Mouse (Mus musculus) heart, postnatal 4 days (tissue): ENCODE data around the gene Jpt2. TPM values are rescaled to one million over a fixed set of nuclear protein-coding genes. Genes with fewer than 3 reads are reported as not detected.

ENCODE experiments used
- total RNA-seq, 2 experiments: library from RNA; stranded (reverse); gene quantifications; 2 replicates each; pipeline ENCODE4 v1.2.3; 2021

The Jpt2 gene
- total RNA-seq, 2 experiments from 2014 or later = 43.6 to 49.9 TPM

Other genes starting within 250 kb of the Jpt2 start
- not detected for gene Rnf151, start 242.6 kb downstream of the Jpt2 start, total RNA-seq
- 100 to 1,000 TPM; 734 to 782 TPM for gene Rps2, start 242.6 kb downstream of the Jpt2 start, total RNA-seq
- gene Ndufb10, start 236.2 kb downstream of the Jpt2 start, total RNA-seq = 100 to 1,000 TPM; 684 to 725 TPM
- gene Rpl3l, start 232.9 kb downstream of the Jpt2 start, total RNA-seq = 10 to 100 TPM; 19.5 TPM
- gene Msrb1, start 224.0 kb downstream of the Jpt2 start, total RNA-seq = 10 to 100 TPM; 74.4 to 83.3 TPM
- gene Hs3st6, start 207.7 kb downstream of the Jpt2 start, total RNA-seq = under 1 TPM in 1 of 2 experiments, not detected in 1; 0.20 TPM
- gene Meiob, start 156.4 kb downstream of the Jpt2 start, total RNA-seq = under 1 TPM in 1 of 2 experiments, not detected in 1; 0.16 TPM
- gene Hagh, start 120.5 kb downstream of the Jpt2 start, total RNA-seq = 10 to 100 TPM; 77.6 to 82.3 TPM
- gene Fahd1, start 110.3 kb downstream of the Jpt2 start, total RNA-seq = 10 to 100 TPM; 50.3 to 53.0 TPM
- gene Igfals, start 94.7 kb downstream of the Jpt2 start, total RNA-seq = 1 to 10 TPM; 2.9 to 3.5 TPM
- gene Nubp2, start 74.3 kb downstream of the Jpt2 start, total RNA-seq = 10 to 100 TPM; 25.6 to 27.0 TPM
- gene Spsb3, start 74.0 kb downstream of the Jpt2 start, total RNA-seq = 10 to 100 TPM; 34.8 to 38.6 TPM
- 10 to 100 TPM; 24.8 to 27.1 TPM for gene Eme2, start 65.6 kb downstream of the Jpt2 start, total RNA-seq
- 10 to 100 TPM; 93.6 to 97.0 TPM for gene Mrps34, start 65.6 kb downstream of the Jpt2 start, total RNA-seq
- 10 to 100 TPM; 33.6 to 42.8 TPM for gene Nme3, start 64.2 kb downstream of the Jpt2 start, total RNA-seq
- gene Mapk8ip3, start 23.7 kb downstream of the Jpt2 start, total RNA-seq = 10 to 100 TPM; 66.5 to 68.5 TPM
- gene Cramp1l, start 55.1 kb upstream of the Jpt2 start, total RNA-seq = 10 to 100 TPM; 15.1 to 16.3 TPM
- 1 to 10 TPM; 7.0 to 7.3 TPM for gene Ift140, start 55.4 kb upstream of the Jpt2 start, total RNA-seq
- gene Tmem204, start 122.9 kb upstream of the Jpt2 start, total RNA-seq = 10 to 100 TPM; 25.2 to 27.4 TPM
- 10 to 100 TPM; 16.4 to 17.5 TPM for gene Telo2, start 155.3 kb upstream of the Jpt2 start, total RNA-seq
- 1 to 10 TPM; 1.4 TPM for gene Ptx4, start 160.1 kb upstream of the Jpt2 start, total RNA-seq
- gene Clcn7, start 172.7 kb upstream of the Jpt2 start, total RNA-seq = 10 to 100 TPM; 25.2 to 25.6 TPM
- gene Ccdc154, start 201.8 kb upstream of the Jpt2 start, total RNA-seq = not detected
- not detected for gene Gm38655, start 214.8 kb upstream of the Jpt2 start, total RNA-seq
- gene BC003965, start 223.9 kb upstream of the Jpt2 start, total RNA-seq = 10 to 100 TPM; 14.4 to 17.5 TPM
- 10 to 100 TPM in 1 of 2 experiments, 1 to 10 TPM in 1; 8.5 to 10.4 TPM for gene Unkl, start 227.7 kb upstream of the Jpt2 start, total RNA-seq